Mouse (Mus musculus) brown adipose tissue, adult 24 weeks (tissue): Measurements from ENCODE around the gene Abi3bp. TPM values are rescaled to one million over a fixed set of nuclear protein-coding genes. Genes with fewer than 3 reads are reported as not detected.

Source experiments
- H3K27ac ChIP-seq: fragments of 200-500 bp; replicated peaks from 2 replicates; pipeline ENCODE4 v1.5.1; 2012; ENCODE audit warnings: low read depth, mild to moderate bottlenecking, low read length
- H3K4me1 ChIP-seq: fragments of 200-500 bp; 2 replicates; pipeline ENCODE4 v1.6.1; 2012; ENCODE audit warnings: low read length, mixed read lengths; ENCODE audit not compliant: control insufficient read depth, insufficient read depth, insufficient read length
- H3K4me3 ChIP-seq: fragments of 200-500 bp; 2 replicates; pipeline ENCODE4 v1.5.1; 2012; ENCODE audit warnings: low read depth, mild to moderate bottlenecking, low read length, moderate library complexity; ENCODE audit not compliant: insufficient read depth
- polyA plus RNA-seq: library from polyadenylated mRNA; stranded (reverse); fragments of >200 nt; gene quantifications from 2 replicates; pipeline ENCODE4 v1.2.4, GENCODE M21; 2012; ENCODE audit not compliant: missing spikeins, insufficient read depth, insufficient read length

The Abi3bp gene
- polyA plus RNA-seq, 1 experiment, result 8.9 TPM

DNA sequence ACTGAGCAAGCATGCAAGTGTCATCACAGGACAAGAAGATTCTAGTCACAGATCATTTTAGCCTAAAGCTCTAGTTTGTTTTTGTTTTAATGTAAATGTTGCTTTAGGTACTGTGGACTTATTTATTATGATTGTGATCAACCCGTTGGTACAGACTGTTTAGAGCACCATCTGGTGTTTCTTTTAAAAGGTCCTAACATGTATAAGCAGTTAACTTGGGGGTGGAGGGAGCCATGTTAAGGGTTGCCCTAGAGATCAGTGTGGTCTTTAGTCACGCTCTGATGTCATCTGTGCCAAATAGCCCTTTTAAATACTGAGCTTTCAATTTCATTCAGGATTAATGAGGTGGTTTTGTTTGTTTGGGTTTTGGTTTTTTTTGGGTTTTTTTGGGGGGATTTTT, 218.8 kb downstream of the Abi3bp start:
- Histone ChIP-seq H3K4me1 (no peaks in the 10 kb centered on the region), H3K27ac (no peak overlapping the region), H3K4me3 (no peak overlapping the region)

DNA sequence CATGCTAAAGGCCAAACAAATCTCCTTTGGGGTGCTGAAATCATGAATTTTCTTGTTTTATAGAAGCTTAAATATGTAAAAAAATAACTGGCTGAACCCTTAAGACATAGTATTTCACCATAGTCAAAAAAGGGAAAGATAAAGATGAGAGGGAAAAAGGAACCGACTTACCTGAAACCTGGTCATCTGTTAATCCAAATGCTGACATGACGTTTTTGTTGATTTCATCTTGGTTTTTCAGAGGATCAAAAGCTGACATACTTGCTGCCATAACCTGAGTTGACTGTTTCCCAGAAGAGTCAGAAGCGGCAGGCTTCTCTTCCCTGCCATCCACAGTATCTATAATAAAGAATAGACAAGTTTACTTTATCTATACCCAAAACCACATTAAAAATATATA, 223.2 kb downstream of the Abi3bp start:
- Histone ChIP-seq H3K4me3 (no peak overlapping the region), H3K27ac (no peak overlapping the region), H3K4me1 (no peaks in the 10 kb centered on the region)

- Histone ChIP-seq H3K4me3 (no peak overlapping the region), H3K4me1 (no peaks in the 10 kb centered on the region), H3K27ac (no peak overlapping the region)
These were observed 228.1 kb downstream of the Abi3bp start for GRCm38 (mm10) chr16:56705731-56706130.

- Histone ChIP-seq H3K27ac (no peak overlapping the region), H3K4me3 (no peak overlapping the region), H3K4me1 (no peaks in the 10 kb centered on the region)
These were observed 232.4 kb downstream of the Abi3bp start for GRCm38 (mm10) chr16:56710071-56710470.

- peak overlapping the region; percentile 88; the same call in 1 of the 2 replicates for H3K4me3 ChIP-seq
- no peak overlapping the region for H3K27ac ChIP-seq
- H3K4me1 ChIP-seq, result peaks cover 3% of the 10 kb centered on the region; the same call in 1 of the 2 replicates
These were observed 237.9 kb downstream of the Abi3bp start for GRCm38 (mm10) chr16:56715608-56716007.

DNA sequence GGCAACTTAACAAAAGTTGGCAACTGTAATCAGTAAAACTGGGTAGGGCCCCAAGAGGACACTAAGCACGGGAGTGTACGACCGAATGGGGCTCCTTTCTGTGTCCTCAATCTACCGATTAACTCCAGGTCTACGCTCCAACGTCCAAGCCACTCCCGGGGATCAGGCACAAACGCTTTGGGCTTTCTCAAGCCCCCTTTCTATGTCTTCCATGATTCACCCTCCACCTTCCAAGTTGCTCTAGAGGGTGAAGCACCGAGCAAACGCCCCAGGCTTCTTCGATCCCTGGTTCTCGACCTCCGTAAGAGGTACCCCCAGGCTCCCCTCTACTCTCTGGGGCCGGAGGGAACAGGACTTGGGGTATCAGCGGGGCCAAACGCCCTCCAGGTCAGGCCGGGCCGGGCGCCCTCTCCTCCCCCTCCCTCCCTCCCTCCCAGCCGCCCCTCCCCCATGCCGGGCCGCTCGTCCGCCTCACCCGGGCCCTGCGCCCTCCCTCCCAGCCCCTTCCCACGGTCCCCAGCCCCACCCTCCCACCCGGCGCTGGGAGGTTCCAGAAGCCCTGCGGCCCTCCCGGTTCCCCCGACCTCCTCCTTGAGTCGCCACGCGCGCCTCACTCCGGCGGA, 239.0 kb downstream of the Abi3bp start:
- H3K4me1 ChIP-seq, result peaks cover 3% of the 10 kb centered on the region; the same call in 1 of the 2 replicates
- peak overlapping the region; percentile 88 for H3K4me3 ChIP-seq
- H3K27ac ChIP-seq, result peak overlapping the region; percentile 82

DNA sequence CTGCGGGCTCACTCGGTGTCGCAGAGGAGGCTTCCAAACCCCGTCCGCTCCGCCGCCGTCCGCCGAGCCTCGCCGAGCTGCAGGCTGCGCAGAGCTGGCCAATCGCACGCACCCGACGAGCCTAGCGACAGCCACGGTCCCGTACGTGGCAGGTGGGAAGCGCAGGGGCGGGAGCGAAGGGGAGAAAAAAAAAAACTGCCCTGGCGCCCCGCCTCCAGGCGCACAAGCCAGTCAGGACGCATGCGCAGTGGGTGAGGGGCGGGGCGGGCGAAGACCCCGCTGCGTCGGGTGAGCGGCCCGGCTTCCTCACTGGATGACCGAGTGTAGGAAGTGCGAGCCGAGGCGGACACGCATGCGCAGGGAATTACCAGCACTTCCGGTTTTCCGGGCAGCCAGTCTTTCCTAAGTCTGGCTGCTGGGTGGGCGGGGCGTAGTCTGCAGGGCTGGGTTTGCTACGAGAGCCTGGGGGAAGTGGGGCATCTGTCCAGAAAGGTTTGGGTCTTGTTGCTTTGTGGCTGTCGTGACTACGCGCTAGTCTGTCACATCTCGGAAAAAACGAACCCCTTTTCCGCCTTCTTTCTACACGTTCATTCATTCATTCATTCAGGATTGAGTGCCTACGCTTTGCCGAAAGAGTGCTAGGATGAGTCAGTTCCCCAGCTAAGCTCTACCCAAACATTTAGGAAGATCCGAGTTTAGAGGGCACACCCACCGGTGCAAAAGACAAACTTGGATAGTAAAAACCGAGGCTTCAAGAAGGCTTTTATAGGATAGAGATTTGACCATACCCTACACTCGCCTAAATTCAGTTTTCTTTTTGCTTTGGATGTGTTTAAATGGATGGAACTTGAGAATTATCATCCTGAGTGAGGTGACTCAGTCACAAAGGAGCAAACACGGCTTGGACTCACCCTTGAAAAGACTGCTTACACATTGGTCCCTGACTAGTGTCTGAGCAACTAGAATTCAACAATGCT, 239.8 kb downstream of the Abi3bp start, which contains the start of gene Tfg:
Tfg (minus strand) TSS at position 227 of the 977 bp plus-strand sequence.
- H3K4me3 ChIP-seq, result peak within 1 kb of the TSS; percentile 88
- peaks cover 3% of the 10 kb centered on the region; the same call in 1 of the 2 replicates for H3K4me1 ChIP-seq
- H3K27ac ChIP-seq, result peak within 1 kb of the TSS; percentile 82

DNA sequence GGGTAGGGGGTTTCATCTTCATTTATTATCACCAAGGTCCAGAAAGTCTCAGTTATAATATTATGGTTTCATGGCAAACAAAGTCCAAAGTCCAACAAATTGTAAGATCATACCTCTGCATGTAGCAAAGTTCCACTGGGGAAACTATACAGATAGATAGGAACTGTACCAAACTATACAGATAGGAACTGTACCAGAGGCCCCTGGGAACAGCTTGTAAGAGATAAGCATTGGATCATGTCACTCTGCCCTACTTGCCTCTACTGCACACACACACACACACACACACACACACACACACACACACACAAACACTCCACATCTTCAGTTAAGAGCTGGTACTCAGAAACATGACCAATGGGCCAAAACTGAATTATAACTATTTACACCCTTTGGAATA, 241.4 kb downstream of the Abi3bp start:
- Histone ChIP-seq H3K27ac (no peak overlapping the region), H3K4me3 (no peak overlapping the region), H3K4me1 (peaks cover 3% of the 10 kb centered on the region; the same call in 1 of the 2 replicates)

GRCm38 (mm10) chr16:56722357-56722756, 244.7 kb downstream of the Abi3bp start:
- H3K27ac ChIP-seq, result peak overlapping the region; percentile 28; the same call in 1 of the 2 replicates
- H3K4me1 ChIP-seq, result no peaks in the 10 kb centered on the region
- no peak overlapping the region for H3K4me3 ChIP-seq

DNA sequence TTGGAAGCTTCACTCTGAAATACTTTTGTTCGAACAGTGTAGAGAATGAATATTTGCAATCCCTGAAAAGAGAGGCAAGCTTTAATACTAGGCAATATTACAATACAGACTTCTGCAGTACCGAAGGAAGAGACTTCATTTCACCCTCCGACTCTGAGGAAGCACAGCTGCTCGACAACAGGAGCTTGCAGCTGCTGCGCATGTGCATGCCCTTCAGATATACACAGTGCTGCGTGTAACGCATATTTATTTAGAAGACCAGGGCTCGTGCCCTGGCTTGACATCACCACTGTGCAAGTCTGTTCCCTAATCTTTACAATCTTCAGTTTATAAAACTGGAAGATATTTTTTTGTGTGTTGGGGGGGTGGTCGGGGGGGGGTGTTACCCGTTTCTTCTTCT, 247.2 kb downstream of the Abi3bp start:
- Histone ChIP-seq H3K27ac (no peak overlapping the region), H3K4me3 (no peak overlapping the region), H3K4me1 (no peaks in the 10 kb centered on the region)

GRCm38 (mm10) chr16:56729060-56729459, 251.4 kb downstream of the Abi3bp start:
- no peaks in the 10 kb centered on the region for H3K4me1 ChIP-seq
- H3K4me3 ChIP-seq, result no peak overlapping the region
- no peak overlapping the region for H3K27ac ChIP-seq

Other genes with a start within 250 kb of the Abi3bp start
- 67.8 and 82.9 TPM in 2 replicates for gene Tfg, start 239.6 kb downstream of the Abi3bp start, polyA plus RNA-seq